Mouse (Mus musculus): ENCODE results near the gene Cenpf.

DNA sequence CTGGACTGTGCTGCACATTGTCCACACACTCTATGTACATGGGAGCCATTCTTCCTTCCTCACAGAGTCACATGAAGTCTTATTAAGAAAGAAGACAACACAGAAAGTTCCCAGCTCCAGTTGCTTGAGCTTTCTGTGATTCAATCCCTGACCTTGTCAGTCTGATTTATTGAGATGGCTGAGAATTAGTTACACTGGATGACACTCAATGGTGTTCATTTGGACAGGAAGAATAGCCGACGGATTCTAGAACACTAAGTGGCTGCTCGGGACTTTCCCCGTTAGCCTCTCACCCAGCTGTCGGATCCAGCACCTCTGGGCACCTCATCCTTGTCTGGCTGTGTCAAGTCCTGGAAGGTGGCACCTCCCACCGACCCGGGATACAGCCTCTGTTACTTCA is 63.1 kb downstream of the Cenpf start:
- TF ChIP-seq POLR2A (IDR thresholded peaks at IDR 0.05; ENCODE audit: control insufficient read depth, low read depth, low read length) (no peak), CTCF (IDR thresholded peaks at IDR 0.05; ENCODE audit: control insufficient read depth, insufficient read depth, insufficient replicate concordance, low read depth, low read length) (no peak)

Data from testis, adult 2 months (tissue).